Mouse (Mus musculus) lung, postnatal 0 days (tissue): ENCODE data around the gene Lipm. TPM values are rescaled to one million over a fixed set of nuclear protein-coding genes. Genes with fewer than 3 reads are reported as not detected.

ENCODE experiments used
- ATAC-seq: fragments of 200-750 bp; cut with Nextera tagmentation; 2 replicates; pipeline ENCODE4 v1.8.0; 2017; ENCODE audit warnings: moderate library complexity
- DNase-seq: peaks from one replicate; pipeline ENCODE4 v3.0.0-alpha.2; 2016; ENCODE audit warnings: low spot score
- H3K27ac ChIP-seq: fragments of 300-500 bp; sonication (generic); 2 replicates; pipeline ENCODE4 v1.5.1; 2014; ENCODE audit warnings: antibody characterized with exemption, mild to moderate bottlenecking, low read length, mixed read lengths
- H3K27me3 ChIP-seq: fragments of 300-500 bp; sonication (generic); replicated peaks from 2 replicates; pipeline ENCODE4 v1.6.1; 2014; ENCODE audit warnings: low read length, mixed read lengths; ENCODE audit not compliant: insufficient read depth
- H3K36me3 ChIP-seq: fragments of 300-500 bp; sonication (generic); 2 replicates; pipeline ENCODE4 v1.6.1; 2014; ENCODE audit warnings: low read length, mixed read lengths; ENCODE audit not compliant: insufficient read depth
- H3K4me1 ChIP-seq: fragments of 300-500 bp; sonication (generic); 2 replicates; pipeline ENCODE4 v1.6.1; 2014; ENCODE audit warnings: antibody characterized with exemption, low read depth, low read length, mixed read lengths; ENCODE audit not compliant: insufficient read depth
- H3K4me2 ChIP-seq: fragments of 300-500 bp; sonication (generic); replicated peaks from 2 replicates; pipeline ENCODE4 v1.6.1; 2014; ENCODE audit warnings: low read depth, mild to moderate bottlenecking, low read length, moderate library complexity, mixed read lengths
- H3K4me3 ChIP-seq: fragments of 300-500 bp; sonication (generic); 2 replicates; pipeline ENCODE4 v1.5.1; 2014; ENCODE audit warnings: low read depth, low read length
- H3K9ac ChIP-seq: fragments of 300-500 bp; sonication (generic); replicated peaks from 2 replicates; pipeline ENCODE4 v1.6.1; 2014; ENCODE audit warnings: low read depth, mild to moderate bottlenecking
- H3K9me3 ChIP-seq: fragments of 300-500 bp; sonication (generic); 2 replicates; pipeline ENCODE4 v1.6.1; 2016; ENCODE audit warnings: low read length, mixed read lengths
- CTCF ChIP-seq: IDR thresholded peaks from 2 replicates; pipeline ENCODE4 v1.5.1; 2016; ENCODE audit warnings: antibody characterized with exemption, mild to moderate bottlenecking
- EP300 ChIP-seq: IDR thresholded peaks from 2 replicates; pipeline ENCODE4 v1.6.1; 2016; ENCODE audit warnings: antibody characterized with exemption, mild to moderate bottlenecking, control low read depth
- WGBS: fragments of 180-500 bp; shearing (Covaris S2); extraction: QIAGEN DNeasy Blood & Tissue Kit; methylation state at CpG from one replicate; pipeline ENCODE4 v1.1.7; 2014; 5-methylcytosine and 5-hydroxymethylcytosine counted together
- polyA plus RNA-seq: library from polyadenylated mRNA; unstranded; fragments of >200 nt; fragmentation: Nextera tagmentation; extraction: Ambion mirVana; gene quantifications from 2 replicates; pipeline ENCODE4 v1.2.1, GENCODE M21; 2015

Gene Lipm
- polyA plus RNA-seq, 1 experiment from 2014 or later: not detected

- H3K9ac ChIP-seq: no peak overlapping the region
- H3K4me3 ChIP-seq: no peak overlapping the region
- WGBS: 52% methylated on average over 6 of the region's 6 CpGs
- no peak overlapping the region for H3K27ac ChIP-seq
- no peak for TF ChIP-seq EP300
- no peak for TF ChIP-seq CTCF
- H3K9me3 ChIP-seq: no peaks in the 10 kb centered on the region
- H3K36me3 ChIP-seq: no peaks in the 10 kb centered on the region
- DNase-seq: peak; percentile 54
- no peaks in the 10 kb centered on the region for H3K27me3 ChIP-seq
- H3K4me2 ChIP-seq: no peak overlapping the region
- ATAC-seq: peak; percentile 43
- no peaks in the 10 kb centered on the region for H3K4me1 ChIP-seq
Measured at GRCm38 (mm10) chr19:34153263-34154144, 52.8 kb downstream of the Lipm start.

GRCm38 (mm10) chr19:34162693-34163092 lies 62.0 kb downstream of the Lipm start:
- Histone ChIP-seq H3K9ac (no peak overlapping the region), H3K4me3 (no peak overlapping the region), H3K4me2 (no peak overlapping the region), H3K27me3 (no peaks in the 10 kb centered on the region), H3K9me3 (no peaks in the 10 kb centered on the region), H3K27ac (no peak overlapping the region), H3K36me3 (no peaks in the 10 kb centered on the region), H3K4me1 (no peaks in the 10 kb centered on the region; the same call in 1 of the 2 replicates)
- no peak for TF ChIP-seq CTCF
- no peak for TF ChIP-seq EP300
- DNase-seq (no peak), ATAC-seq (no peak)
- WGBS: 84% methylated on average over 5 of the region's 5 CpGs

- ATAC-seq: peak; percentile 68
- peak; percentile 61 for DNase-seq
- no peak for TF ChIP-seq CTCF
- no peak for TF ChIP-seq EP300
- H3K4me1 ChIP-seq: no peaks in the 10 kb centered on the region; the same call in 1 of the 2 replicates
- no peak within 1 kb of the TSS for H3K27ac ChIP-seq
- H3K9ac ChIP-seq: no peak within 1 kb of the TSS
- no peak within 1 kb of the TSS for H3K4me2 ChIP-seq
- H3K4me3 ChIP-seq: no peak within 1 kb of the TSS
- no peaks in the 10 kb centered on the region for H3K36me3 ChIP-seq
- no peaks in the 10 kb centered on the region for H3K9me3 ChIP-seq
- WGBS: 48% methylated on average over 5 of the region's 5 CpGs
- H3K27me3 ChIP-seq: no peaks in the 10 kb centered on the region
Measured at GRCm38 (mm10) chr19:34165891-34166290, 65.2 kb downstream of the Lipm start, which contains the start of gene Ankrd22. TSS of gene Ankrd22 (minus strand) at chr19:34166053.

- no peak overlapping the region for H3K27ac ChIP-seq
- H3K9ac ChIP-seq: no peak overlapping the region
- no peak overlapping the region for H3K4me3 ChIP-seq
- H3K36me3 ChIP-seq: no peaks in the 10 kb centered on the region
- no peaks in the 10 kb centered on the region for H3K27me3 ChIP-seq
- no peaks in the 10 kb centered on the region; the same call in 1 of the 2 replicates for H3K4me1 ChIP-seq
- H3K4me2 ChIP-seq: no peak overlapping the region
- no peak for TF ChIP-seq EP300
- TF ChIP-seq CTCF: no peak
- WGBS: 80% methylated on average over 4 of the region's 4 CpGs
- no peaks in the 10 kb centered on the region for H3K9me3 ChIP-seq
- DNase-seq: no peak
- ATAC-seq: no peak
Measured at GRCm38 (mm10) chr19:34166386-34166785, 65.7 kb downstream of the Lipm start.

- Histone ChIP-seq H3K4me2 (no peak overlapping the region), H3K27me3 (no peaks in the 10 kb centered on the region), H3K9ac (no peak overlapping the region), H3K4me1 (no peaks in the 10 kb centered on the region; the same call in 1 of the 2 replicates), H3K4me3 (no peak overlapping the region), H3K27ac (no peak overlapping the region), H3K9me3 (no peaks in the 10 kb centered on the region), H3K36me3 (no peaks in the 10 kb centered on the region)
- DNase-seq: no peak
- 44% methylated on average over 7 of the region's 7 CpGs for WGBS
- no peak for TF ChIP-seq CTCF
- no peak for TF ChIP-seq EP300
- no peak for ATAC-seq
Measured at GRCm38 (mm10) chr19:34167896-34168661, 67.3 kb downstream of the Lipm start.

- H3K27ac ChIP-seq: no peak overlapping the region
- DNase-seq: no peak
- TF ChIP-seq EP300: no peak
- TF ChIP-seq CTCF: no peak
- no peaks in the 10 kb centered on the region for H3K9me3 ChIP-seq
- H3K36me3 ChIP-seq: no peaks in the 10 kb centered on the region
- no peak for ATAC-seq
- no peak overlapping the region for H3K9ac ChIP-seq
- no peaks in the 10 kb centered on the region for H3K27me3 ChIP-seq
- H3K4me1 ChIP-seq: no peaks in the 10 kb centered on the region; the same call in 1 of the 2 replicates
- H3K4me2 ChIP-seq: no peak overlapping the region
- no peak overlapping the region for H3K4me3 ChIP-seq
Measured at GRCm38 (mm10) chr19:34169121-34169520, 68.4 kb downstream of the Lipm start.
